Mouse (Mus musculus) heart, embryonic 16.5 days (tissue): ENCODE data around the gene Lax1. TPM values are rescaled to one million over a fixed set of nuclear protein-coding genes. Genes with fewer than 3 reads are reported as not detected.

Source experiments
- ATAC-seq: fragments of 200-750 bp; cut with Nextera tagmentation; replicated peaks from 2 replicates; pipeline ENCODE4 v1.8.0; 2017; ENCODE audit warnings: moderate number of reproducible peaks; ENCODE audit not compliant: insufficient read depth, low FRiP score; ENCODE audit errors: extremely low read depth
- H3K27ac ChIP-seq: fragments of 300-500 bp; sonication (generic); 2 replicates; pipeline ENCODE4 v1.5.1; 2014; ENCODE audit warnings: mild to moderate bottlenecking, low read length, control low read depth, moderate library complexity
- H3K27me3 ChIP-seq: fragments of 300-500 bp; sonication (generic); 2 replicates; pipeline ENCODE4 v1.6.1; 2014; ENCODE audit warnings: low read length, mixed read lengths; ENCODE audit not compliant: control insufficient read depth, insufficient read depth
- H3K36me3 ChIP-seq: fragments of 300-500 bp; sonication (generic); 2 replicates; pipeline ENCODE4 v1.6.1; 2014; ENCODE audit not compliant: control insufficient read depth, insufficient read depth
- H3K4me1 ChIP-seq: fragments of 300-500 bp; sonication (generic); 2 replicates; pipeline ENCODE4 v1.6.1; 2014; ENCODE audit warnings: low read length, mixed read lengths; ENCODE audit not compliant: control insufficient read depth, insufficient read depth
- H3K4me2 ChIP-seq: fragments of 300-500 bp; sonication (generic); 2 replicates; pipeline ENCODE4 v1.6.1; 2014; ENCODE audit warnings: low read depth, mild to moderate bottlenecking, control low read depth, low read length
- H3K4me3 ChIP-seq: fragments of 300-500 bp; sonication (generic); 2 replicates; pipeline ENCODE4 v1.5.1; 2014; ENCODE audit warnings: mild to moderate bottlenecking, control low read depth, low read length
- H3K9ac ChIP-seq: fragments of 300-500 bp; sonication (generic); 2 replicates; pipeline ENCODE4 v1.6.1; 2014; ENCODE audit warnings: low read length, control low read depth
- H3K9me3 ChIP-seq: fragments of 300-500 bp; sonication (generic); replicated peaks from 2 replicates; pipeline ENCODE4 v1.6.1; 2016; ENCODE audit warnings: low read length; ENCODE audit not compliant: control insufficient read depth
- WGBS: fragments of 180-500 bp; shearing (Covaris S2); extraction: QIAGEN DNeasy Blood & Tissue Kit; methylation state at CpG from one replicate; pipeline ENCODE4 v1.1.7; 2014; 5-methylcytosine and 5-hydroxymethylcytosine counted together
- polyA plus RNA-seq: library from polyadenylated mRNA; unstranded; fragments of >200 nt; fragmentation: Nextera tagmentation; extraction: Ambion mirVana; gene quantifications from 2 replicates; pipeline ENCODE4 v1.2.1, GENCODE M21; 2015

The Lax1 gene
- polyA plus RNA-seq: 1.2 and 3.2 TPM in 2 replicates

DNA sequence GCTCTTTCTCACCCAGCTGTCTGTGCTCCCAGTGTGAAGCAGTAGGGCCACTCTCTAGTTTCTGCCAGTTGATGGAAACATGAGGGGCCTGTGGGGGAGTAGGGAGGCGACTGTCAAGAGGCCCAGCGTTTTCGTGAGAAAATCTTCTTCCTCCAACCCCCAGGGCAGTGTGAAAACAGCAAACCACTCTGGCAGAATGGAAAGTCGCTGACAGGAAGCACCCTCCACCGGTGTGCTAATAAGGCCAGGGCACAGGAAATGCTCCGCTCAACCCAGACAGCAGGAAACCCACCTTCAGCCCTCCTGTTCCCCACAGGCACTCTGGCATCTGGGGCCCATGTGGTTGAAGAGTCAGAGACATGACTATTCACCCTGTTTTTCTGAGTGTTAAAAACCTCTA lies at the start of gene Lax1:
Lax1 (minus strand) TSS at position 212 of the 400 bp plus-strand sequence.
- H3K27me3 ChIP-seq: no peaks in the 10 kb centered on the region
- no peak within 1 kb of the TSS for H3K9ac ChIP-seq
- no peaks in the 10 kb centered on the region for H3K36me3 ChIP-seq
- WGBS: 23% methylated on average over 6 of the region's 6 CpGs
- peak within 1 kb of the TSS; percentile 4; the same call in 1 of the 2 replicates for H3K4me3 ChIP-seq
- no peak within 1 kb of the TSS; the same call in 1 of the 2 replicates for H3K4me2 ChIP-seq
- peak within 1 kb of the TSS; percentile 17; the same call in 1 of the 2 replicates for H3K27ac ChIP-seq
- peaks cover 11% of the 10 kb centered on the region for H3K4me1 ChIP-seq
- no peak for ATAC-seq
- H3K9me3 ChIP-seq: no peaks in the 10 kb centered on the region

DNA sequence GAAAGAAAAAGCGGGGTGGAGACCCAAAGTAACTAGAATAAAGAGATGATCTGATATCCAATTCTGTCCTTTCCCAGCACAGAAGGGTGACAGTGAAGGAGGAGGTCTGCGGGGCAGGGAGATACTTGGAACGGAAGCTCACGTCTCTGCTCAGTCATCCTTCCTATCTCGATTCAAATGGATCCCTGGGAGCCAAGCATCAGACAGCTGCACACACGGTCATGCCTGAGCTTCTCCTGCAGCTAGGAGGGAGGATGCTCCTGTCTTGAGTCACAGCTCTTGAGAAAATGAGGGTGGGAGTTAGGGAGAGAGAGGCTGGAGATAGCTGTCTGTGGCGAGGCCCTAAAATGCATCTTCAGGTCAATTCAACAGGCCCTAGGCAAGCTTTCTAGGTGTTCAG lies 46.8 kb upstream of the Lax1 start:
- 68% methylated on average over 7 of the region's 7 CpGs for WGBS
- no peaks in the 10 kb centered on the region for H3K27me3 ChIP-seq
- no peak overlapping the region for H3K9ac ChIP-seq
- no peak overlapping the region for H3K4me3 ChIP-seq
- no peaks in the 10 kb centered on the region for H3K9me3 ChIP-seq
- H3K27ac ChIP-seq: no peak overlapping the region
- H3K4me2 ChIP-seq: no peak overlapping the region
- ATAC-seq: no peak
- 0 out of 2 replicates have a peak, but pooled peaks cover 6% of the 10 kb centered on the region for H3K36me3 ChIP-seq
- H3K4me1 ChIP-seq: no peaks in the 10 kb centered on the region

- H3K27ac ChIP-seq: no peak overlapping the region
- H3K9me3 ChIP-seq: no peaks in the 10 kb centered on the region
- peak overlapping the region; percentile 51 for H3K4me2 ChIP-seq
- H3K4me3 ChIP-seq: 0 out of 2 replicates have a peak overlapping the region, but pooled peaks have one; percentile 18
- peak; percentile 67; the same call in 1 of the 2 replicates for ATAC-seq
- H3K9ac ChIP-seq: peak overlapping the region; percentile 50; the same call in 1 of the 2 replicates
- WGBS: 26% methylated on average over 17 of the region's 17 CpGs
- no peaks in the 10 kb centered on the region for H3K27me3 ChIP-seq
- H3K36me3 ChIP-seq: 0 out of 2 replicates have a peak, but pooled peaks cover 6% of the 10 kb centered on the region
- H3K4me1 ChIP-seq: no peaks in the 10 kb centered on the region
Observed at GRCm38 (mm10) chr1:133735995-133736652, 46.2 kb upstream of the Lax1 start.

DNA sequence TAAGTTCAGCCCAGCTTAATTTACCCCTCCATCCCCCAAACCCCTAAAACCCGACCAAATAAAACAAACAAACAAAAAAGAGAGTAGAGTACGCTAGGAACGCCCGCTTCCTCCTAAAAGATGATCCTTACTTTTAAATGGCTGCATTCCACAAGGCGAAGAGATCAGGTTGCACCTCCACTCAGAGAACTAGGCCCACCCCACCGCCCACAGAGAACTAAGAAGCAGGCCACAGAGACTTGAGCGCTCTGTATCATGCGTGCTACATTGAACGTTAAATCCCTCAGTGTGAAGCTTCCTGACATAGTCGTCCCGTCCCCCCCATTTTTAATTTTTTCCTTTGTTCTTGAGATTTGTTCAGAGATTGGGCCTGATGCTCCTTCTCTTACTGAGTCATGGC lies 42.9 kb upstream of the Lax1 start:
- Histone ChIP-seq H3K4me2 (no peak overlapping the region), H3K4me3 (no peak overlapping the region), H3K9ac (no peak overlapping the region), H3K9me3 (no peaks in the 10 kb centered on the region), H3K36me3 (peaks cover 16% of the 10 kb centered on the region), H3K4me1 (no peaks in the 10 kb centered on the region), H3K27ac (no peak overlapping the region), H3K27me3 (no peaks in the 10 kb centered on the region)
- 67% methylated on average over 11 of the region's 11 CpGs for WGBS
- no peak for ATAC-seq

GRCm38 (mm10) chr1:133728339-133728738 lies 38.4 kb upstream of the Lax1 start:
- Histone ChIP-seq H3K4me3 (no peak overlapping the region), H3K36me3 (peaks cover 19% of the 10 kb centered on the region), H3K4me1 (no peaks in the 10 kb centered on the region), H3K27ac (no peak overlapping the region), H3K27me3 (no peaks in the 10 kb centered on the region), H3K9me3 (no peaks in the 10 kb centered on the region), H3K9ac (no peak overlapping the region), H3K4me2 (no peak overlapping the region)
- 68% methylated on average over 7 of the region's 7 CpGs for WGBS
- ATAC-seq: no peak

DNA sequence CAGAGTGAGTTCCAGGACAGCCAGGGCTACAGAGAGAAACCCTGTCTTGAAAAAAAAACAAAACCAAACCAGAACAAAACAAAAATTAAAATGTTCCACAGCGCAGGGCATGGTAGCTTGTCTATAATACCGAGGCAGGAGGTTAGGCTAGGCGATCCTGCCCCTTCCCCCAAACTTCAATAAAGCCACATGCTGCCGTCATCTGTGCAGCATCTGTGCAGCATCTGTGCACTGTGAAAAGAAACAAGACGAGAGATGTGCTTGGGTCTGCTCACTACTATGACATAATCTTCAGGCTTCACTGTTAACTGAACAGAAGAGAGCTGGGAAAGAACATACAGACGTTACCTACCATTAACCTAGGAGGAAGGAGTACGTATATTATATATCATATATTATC lies 30.4 kb upstream of the Lax1 start:
- Histone ChIP-seq H3K4me2 (no peak overlapping the region), H3K27ac (no peak overlapping the region), H3K9ac (no peak overlapping the region), H3K9me3 (no peaks in the 10 kb centered on the region), H3K4me1 (no peaks in the 10 kb centered on the region), H3K27me3 (no peaks in the 10 kb centered on the region), H3K36me3 (no peaks in the 10 kb centered on the region; the same call in 1 of the 2 replicates), H3K4me3 (no peak overlapping the region)
- 90% methylated on average over 7 of the region's 7 CpGs for WGBS
- no peak for ATAC-seq

GRCm38 (mm10) chr1:133718786-133719185 lies 28.9 kb upstream of the Lax1 start:
- Histone ChIP-seq H3K9ac (no peak overlapping the region), H3K4me1 (no peaks in the 10 kb centered on the region), H3K36me3 (no peaks in the 10 kb centered on the region; the same call in 1 of the 2 replicates), H3K4me2 (no peak overlapping the region), H3K9me3 (no peaks in the 10 kb centered on the region), H3K27ac (no peak overlapping the region), H3K4me3 (no peak overlapping the region), H3K27me3 (no peaks in the 10 kb centered on the region)
- no peak for ATAC-seq
- 88% methylated on average over 8 of the region's 8 CpGs for WGBS

- no peak overlapping the region for H3K4me3 ChIP-seq
- H3K4me1 ChIP-seq: no peaks in the 10 kb centered on the region
- ATAC-seq: no peak
- H3K36me3 ChIP-seq: no peaks in the 10 kb centered on the region; the same call in 1 of the 2 replicates
- no peaks in the 10 kb centered on the region for H3K9me3 ChIP-seq
- no peak overlapping the region for H3K27ac ChIP-seq
- 48% methylated on average over 3 of the region's 3 CpGs for WGBS
- no peak overlapping the region for H3K9ac ChIP-seq
- H3K27me3 ChIP-seq: no peaks in the 10 kb centered on the region
- H3K4me2 ChIP-seq: no peak overlapping the region
Observed at GRCm38 (mm10) chr1:133718296-133718695, 28.4 kb upstream of the Lax1 start.

GRCm38 (mm10) chr1:133716464-133716863 lies 26.6 kb upstream of the Lax1 start:
- ATAC-seq: no peak
- no peaks in the 10 kb centered on the region; the same call in 1 of the 2 replicates for H3K36me3 ChIP-seq
- 21% methylated on average over 7 of the region's 7 CpGs for WGBS
- H3K4me3 ChIP-seq: no peak overlapping the region
- H3K9me3 ChIP-seq: no peaks in the 10 kb centered on the region
- H3K4me2 ChIP-seq: no peak overlapping the region
- no peaks in the 10 kb centered on the region for H3K27me3 ChIP-seq
- no peak overlapping the region for H3K27ac ChIP-seq
- no peak overlapping the region for H3K9ac ChIP-seq
- no peaks in the 10 kb centered on the region for H3K4me1 ChIP-seq
